Mouse (Mus musculus) E14TG2a.4 (cell line): Measurements from ENCODE around the gene Nrip3.

ENCODE experiments used
- H3K27me3 ChIP-seq: 2 replicates; pipeline ENCODE4 v1.6.1; 2014; ENCODE audit warnings: low read length, control low read depth; ENCODE audit not compliant: insufficient read depth
- H3K36me3 ChIP-seq: 2 replicates; pipeline ENCODE4 v1.6.1; 2014; ENCODE audit warnings: low read length, control low read depth; ENCODE audit not compliant: insufficient read depth
- H3K4me1 ChIP-seq: replicated peaks from 2 replicates; pipeline ENCODE4 v1.6.1; 2014; ENCODE audit warnings: low read depth, low read length, control low read depth
- H3K4me3 ChIP-seq: replicated peaks from 2 replicates; pipeline ENCODE4 v1.5.1; 2014; ENCODE audit warnings: mild to moderate bottlenecking, low read length
- H3K9me3 ChIP-seq: 2 replicates; pipeline ENCODE4 v1.6.1; 2014; ENCODE audit warnings: low read length, control low read depth
- CTCF ChIP-seq: conservative IDR thresholded peaks from 2 replicates; pipeline ENCODE4 v1.5.1; 2014; ENCODE audit warnings: low read length
- NANOG ChIP-seq: IDR thresholded peaks from 2 replicates; pipeline ENCODE4 v1.6.1; 2014; ENCODE audit warnings: borderline replicate concordance, low read length, mixed read lengths
- POU5F1 ChIP-seq: IDR thresholded peaks from 2 replicates; pipeline ENCODE4 v1.6.1; 2014; ENCODE audit warnings: low read length, borderline replicate concordance

Nrip3 gene

DNA sequence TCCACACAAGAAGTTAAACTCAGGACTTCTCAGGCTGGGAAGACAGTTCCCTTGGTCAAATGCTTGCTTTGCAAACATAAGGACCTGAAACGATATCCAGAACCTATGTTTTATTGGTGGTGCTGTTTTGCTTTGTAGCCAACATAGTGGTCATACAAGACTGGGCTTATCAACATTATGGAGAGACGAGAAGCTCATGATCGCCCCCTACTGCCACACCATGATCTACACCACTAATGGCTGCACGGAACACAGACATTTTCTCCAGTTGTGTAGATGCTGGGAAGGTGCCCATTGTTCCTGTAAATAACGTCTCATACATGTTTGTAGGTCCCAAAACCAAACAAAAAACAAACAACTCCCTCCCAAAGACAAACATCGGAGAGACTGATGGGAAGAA lies 23.0 kb upstream of the Nrip3 start:
- TF ChIP-seq POU5F1 (no peak), NANOG (no peak), CTCF (peak; percentile 75)
- no peaks in the 10 kb centered on the region for H3K9me3 ChIP-seq
- no peaks in the 10 kb centered on the region for H3K4me1 ChIP-seq
- H3K4me3 ChIP-seq = no peak overlapping the region
- H3K36me3 ChIP-seq = no peaks in the 10 kb centered on the region
- H3K27me3 ChIP-seq = no peaks in the 10 kb centered on the region

DNA sequence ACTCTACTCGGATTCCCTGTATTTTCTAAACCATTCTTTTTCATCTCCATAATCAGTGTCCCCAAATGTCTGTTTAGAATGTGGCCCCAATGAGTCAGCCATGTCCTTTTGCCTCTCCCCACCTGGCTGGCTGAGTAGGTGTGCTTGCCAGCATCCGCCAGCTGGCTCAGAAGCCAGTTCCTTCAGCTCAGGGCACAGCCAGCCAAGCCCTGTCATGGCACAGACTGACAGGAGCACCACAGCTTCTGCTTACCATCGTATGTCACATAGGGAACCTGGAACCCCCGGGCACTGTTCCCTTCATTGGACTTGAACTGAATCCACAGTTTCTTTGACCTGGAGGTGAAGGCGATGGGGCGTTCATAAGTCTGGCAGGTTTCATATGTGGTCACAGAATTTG lies 22.5 kb upstream of the Nrip3 start:
- no peaks in the 10 kb centered on the region for H3K27me3 ChIP-seq
- TF ChIP-seq CTCF (no peak), POU5F1 (no peak), NANOG (no peak)
- no peaks in the 10 kb centered on the region for H3K36me3 ChIP-seq
- H3K4me3 ChIP-seq = no peak overlapping the region
- H3K9me3 ChIP-seq = no peaks in the 10 kb centered on the region
- no peaks in the 10 kb centered on the region for H3K4me1 ChIP-seq

DNA sequence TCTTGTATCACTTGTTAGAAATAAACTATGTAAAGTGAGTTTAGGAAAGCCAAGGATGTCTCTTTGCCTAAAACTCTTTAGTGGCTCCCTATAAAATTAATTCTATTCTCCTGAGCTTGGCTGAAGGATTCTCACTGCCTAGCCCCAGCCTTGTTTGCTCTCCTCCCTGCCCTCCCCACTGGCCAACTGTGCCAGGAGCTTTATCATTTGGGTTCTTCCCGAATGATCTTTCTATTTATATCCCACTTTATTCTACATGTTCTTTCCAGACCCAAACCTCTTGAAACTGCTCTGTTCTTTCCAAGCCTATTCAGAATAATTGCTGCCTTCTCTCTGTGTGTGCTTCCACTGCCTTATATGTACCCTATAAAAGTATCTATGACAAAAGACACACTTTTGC lies 21.7 kb upstream of the Nrip3 start:
- Histone ChIP-seq H3K36me3 (no peaks in the 10 kb centered on the region), H3K9me3 (no peaks in the 10 kb centered on the region), H3K4me3 (no peak overlapping the region), H3K4me1 (no peaks in the 10 kb centered on the region), H3K27me3 (no peaks in the 10 kb centered on the region)
- TF ChIP-seq NANOG (no peak), CTCF (no peak), POU5F1 (no peak)

DNA sequence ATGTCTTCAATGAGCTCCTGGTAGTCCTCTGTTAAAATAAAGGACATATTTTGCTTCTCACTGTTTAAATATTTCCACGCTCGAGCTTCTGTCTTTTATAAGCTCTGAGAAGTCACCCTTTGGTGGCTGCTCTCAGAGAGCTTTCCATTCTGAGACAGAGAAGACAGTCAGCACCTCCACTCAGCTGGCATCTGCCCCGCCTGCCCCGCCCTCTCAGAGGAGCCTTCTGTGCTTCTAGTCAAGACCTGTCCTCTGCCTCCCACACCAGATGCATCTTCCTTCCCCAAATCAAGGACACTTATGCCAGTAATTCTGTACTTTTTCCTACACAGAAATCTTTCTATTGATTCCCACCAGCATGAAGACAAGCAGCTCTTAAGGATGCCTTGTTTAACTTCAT lies 18.8 kb upstream of the Nrip3 start:
- H3K4me3 ChIP-seq = no peak overlapping the region
- H3K4me1 ChIP-seq = no peaks in the 10 kb centered on the region
- no peaks in the 10 kb centered on the region for H3K36me3 ChIP-seq
- no peaks in the 10 kb centered on the region for H3K27me3 ChIP-seq
- H3K9me3 ChIP-seq = no peaks in the 10 kb centered on the region
- no peak for TF ChIP-seq NANOG
- TF ChIP-seq POU5F1 = no peak
- no peak for TF ChIP-seq CTCF

DNA sequence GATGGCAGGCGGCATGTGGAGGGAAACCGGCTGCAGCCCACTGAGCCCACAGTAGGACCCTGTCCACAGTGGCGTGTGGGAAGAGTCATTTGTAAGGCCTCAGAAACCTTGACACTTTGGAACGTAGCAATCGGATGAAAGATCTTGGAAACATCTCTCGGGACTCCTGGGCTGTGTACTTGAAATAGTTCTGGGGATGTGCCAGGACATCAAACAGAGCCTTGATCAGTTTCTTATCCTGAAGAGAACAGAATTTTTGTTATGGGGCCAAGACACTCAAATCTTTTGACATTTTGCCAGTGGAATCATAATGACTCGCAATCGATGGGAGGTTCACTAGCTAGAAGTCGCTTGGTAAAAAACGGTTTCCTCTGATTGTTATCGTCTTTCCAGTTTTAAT lies 17.3 kb upstream of the Nrip3 start:
- no peak for TF ChIP-seq NANOG
- TF ChIP-seq POU5F1 = no peak
- no peak for TF ChIP-seq CTCF
- H3K4me1 ChIP-seq = peaks cover 9% of the 10 kb centered on the region
- no peaks in the 10 kb centered on the region for H3K27me3 ChIP-seq
- no peak overlapping the region for H3K4me3 ChIP-seq
- no peaks in the 10 kb centered on the region for H3K9me3 ChIP-seq
- no peaks in the 10 kb centered on the region for H3K36me3 ChIP-seq

DNA sequence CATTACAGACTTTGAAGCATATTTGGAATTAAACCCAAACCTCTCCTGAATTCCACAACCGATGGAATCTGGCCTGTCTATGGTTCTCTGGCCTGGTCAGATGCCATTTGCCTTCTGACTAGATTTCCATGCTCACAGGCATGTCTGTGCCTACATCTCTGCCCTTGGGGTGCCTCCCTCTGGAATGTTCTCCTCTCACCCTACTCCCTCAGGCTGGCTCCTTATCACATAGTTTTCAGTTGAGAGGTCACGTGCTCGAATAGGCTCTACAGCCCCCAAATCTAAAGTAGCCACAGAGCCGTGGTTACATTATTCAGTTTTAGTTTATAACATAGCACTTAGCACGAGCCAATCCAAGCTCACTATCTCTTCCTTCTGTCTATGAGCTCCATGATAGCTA lies 13.7 kb upstream of the Nrip3 start:
- no peak overlapping the region for H3K4me3 ChIP-seq
- H3K36me3 ChIP-seq = no peaks in the 10 kb centered on the region
- TF ChIP-seq POU5F1 (no peak), NANOG (no peak), CTCF (no peak)
- H3K27me3 ChIP-seq = no peaks in the 10 kb centered on the region
- H3K9me3 ChIP-seq = no peaks in the 10 kb centered on the region
- peaks cover 13% of the 10 kb centered on the region for H3K4me1 ChIP-seq

DNA sequence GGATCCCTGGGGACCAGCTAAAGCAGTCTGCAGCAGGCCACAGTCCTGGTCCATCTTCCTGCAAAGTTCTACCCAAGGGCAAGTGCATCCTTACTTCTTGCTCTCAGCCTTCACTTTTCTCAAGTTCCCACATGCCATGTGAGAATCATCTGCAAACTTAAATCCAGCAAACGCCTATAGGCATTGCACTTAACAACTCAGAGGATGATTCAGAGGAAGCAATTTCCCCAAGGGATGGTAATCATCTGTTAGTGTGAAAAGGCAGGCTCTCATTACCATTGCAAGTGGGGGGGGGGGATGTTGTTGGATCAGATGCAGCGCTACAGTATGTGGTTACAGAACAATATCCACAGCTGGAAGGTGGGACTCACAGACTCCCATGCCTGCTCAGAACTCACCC lies 12.7 kb upstream of the Nrip3 start:
- Histone ChIP-seq H3K9me3 (no peaks in the 10 kb centered on the region), H3K4me1 (peaks cover 22% of the 10 kb centered on the region), H3K4me3 (no peak overlapping the region), H3K27me3 (no peaks in the 10 kb centered on the region), H3K36me3 (no peaks in the 10 kb centered on the region)
- TF ChIP-seq POU5F1 = no peak
- no peak for TF ChIP-seq NANOG
- TF ChIP-seq CTCF = no peak

DNA sequence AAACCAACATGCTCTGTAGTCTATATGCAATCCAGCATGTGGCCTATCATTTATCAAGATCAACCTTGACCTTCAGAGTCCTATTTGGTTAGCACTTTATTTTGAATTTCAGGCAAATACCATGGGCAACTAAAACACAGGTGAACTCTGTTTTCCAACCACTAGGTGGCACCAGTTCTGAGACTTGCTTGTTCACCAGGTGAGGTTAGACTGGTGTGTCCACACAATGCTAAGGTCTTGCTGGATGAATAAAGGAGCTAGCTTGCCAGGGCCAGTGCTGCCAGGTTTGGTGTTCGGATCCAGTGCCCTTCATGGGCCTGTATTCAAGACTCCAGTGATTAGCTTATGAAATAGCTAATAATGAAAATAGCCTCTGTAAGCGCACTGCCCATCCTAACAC lies 10.9 kb upstream of the Nrip3 start:
- H3K4me3 ChIP-seq = no peak overlapping the region
- peak; percentile 75 for TF ChIP-seq CTCF
- TF ChIP-seq NANOG = no peak
- no peak for TF ChIP-seq POU5F1
- peaks cover 34% of the 10 kb centered on the region for H3K4me1 ChIP-seq

DNA sequence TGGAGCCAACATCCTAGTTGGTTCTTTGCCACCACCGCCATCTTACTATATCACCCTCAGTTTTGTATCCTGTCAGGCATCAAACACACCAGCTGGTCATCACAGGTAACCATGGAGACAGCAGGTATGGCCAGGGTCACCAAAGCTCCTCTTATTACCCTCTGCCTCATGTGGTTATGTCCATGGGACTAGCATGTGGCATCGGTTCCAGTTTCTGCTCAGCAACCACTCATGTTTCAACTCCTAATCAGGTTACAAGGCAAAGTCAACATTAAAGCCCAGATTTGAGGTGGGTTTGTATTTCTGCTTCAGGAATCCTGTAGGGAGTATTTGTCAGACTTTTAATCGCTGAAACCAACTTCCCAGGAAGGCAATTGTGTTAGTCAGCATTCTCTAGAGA lies 9.0 kb upstream of the Nrip3 start:
- TF ChIP-seq POU5F1 = no peak
- no peak for TF ChIP-seq NANOG
- TF ChIP-seq CTCF = no peak
- Histone ChIP-seq H3K36me3 (no peaks in the 10 kb centered on the region), H3K9me3 (peaks cover 5% of the 10 kb centered on the region; the same call in 1 of the 2 replicates), H3K4me3 (no peak overlapping the region), H3K4me1 (peaks cover 34% of the 10 kb centered on the region), H3K27me3 (no peaks in the 10 kb centered on the region)

More for the DNA sequence above, 10.9 kb upstream of the Nrip3 start:
- H3K9me3 ChIP-seq = peaks cover 5% of the 10 kb centered on the region; the same call in 1 of the 2 replicates
- H3K27me3 ChIP-seq = no peaks in the 10 kb centered on the region
- H3K36me3 ChIP-seq = no peaks in the 10 kb centered on the region
